Mouse (Mus musculus) liver, embryonic 16.5 days (tissue): Measurements from ENCODE around the gene Ctnnbl1. TPM values are rescaled to one million over a fixed set of nuclear protein-coding genes. Genes with fewer than 3 reads are reported as not detected.

Experiments
- ATAC-seq: fragments of 200-750 bp; cut with Nextera tagmentation; 2 replicates; pipeline ENCODE4 v1.8.0; 2017; ENCODE audit warnings: low read depth, mild to moderate bottlenecking, moderate number of reproducible peaks, moderate library complexity
- H3K27ac ChIP-seq: fragments of 300-500 bp; sonication (generic); 2 replicates; pipeline ENCODE4 v1.5.1; 2014; ENCODE audit warnings: mild to moderate bottlenecking, low read length
- H3K27me3 ChIP-seq: fragments of 300-500 bp; sonication (generic); 2 replicates; pipeline ENCODE4 v1.6.1; 2014; ENCODE audit warnings: low read depth, low read length, mixed read lengths; ENCODE audit not compliant: control insufficient read depth, insufficient read depth
- H3K36me3 ChIP-seq: fragments of 300-500 bp; sonication (generic); 2 replicates; pipeline ENCODE4 v1.6.1; 2014; ENCODE audit warnings: mild to moderate bottlenecking; ENCODE audit not compliant: control insufficient read depth, insufficient read depth
- H3K4me1 ChIP-seq: fragments of 300-500 bp; sonication (generic); 2 replicates; pipeline ENCODE4 v1.6.1; 2014; ENCODE audit warnings: low read depth, low read length, mixed read lengths; ENCODE audit not compliant: control insufficient read depth
- H3K4me2 ChIP-seq: fragments of 300-500 bp; sonication (generic); 2 replicates; pipeline ENCODE4 v1.6.1; 2014; ENCODE audit warnings: low read depth, low read length, mixed read lengths
- H3K4me3 ChIP-seq: fragments of 300-500 bp; sonication (generic); 2 replicates; pipeline ENCODE4 v1.5.1; 2014; ENCODE audit warnings: low read depth, mild to moderate bottlenecking, low read length
- H3K9ac ChIP-seq: fragments of 300-500 bp; sonication (generic); 2 replicates; pipeline ENCODE4 v1.6.1; 2014; ENCODE audit warnings: low read depth, low read length
- H3K9me3 ChIP-seq: fragments of 300-500 bp; sonication (generic); replicated peaks from 2 replicates; pipeline ENCODE4 v1.6.1; 2016; ENCODE audit warnings: low read length; ENCODE audit not compliant: control insufficient read depth
- WGBS: fragments of 180-500 bp; shearing (Covaris S2); extraction: QIAGEN DNeasy Blood & Tissue Kit; methylation state at CpG from one replicate; pipeline ENCODE4 v1.1.7; 2014; ENCODE audit not compliant: insufficient replicate concordance; 5-methylcytosine and 5-hydroxymethylcytosine counted together
- polyA plus RNA-seq: library from polyadenylated mRNA; unstranded; fragments of >200 nt; fragmentation: Nextera tagmentation; extraction: Ambion mirVana; gene quantifications from 2 replicates; pipeline ENCODE4 v1.2.1, GENCODE M21; 2015

The Ctnnbl1 gene
- polyA plus RNA-seq, 1 experiment from 2014 or later: 19.8 TPM

GRCm38 (mm10) chr2:157859046-157859701 lies 122.0 kb downstream of the Ctnnbl1 start:
- no peaks in the 10 kb centered on the region for H3K36me3 ChIP-seq
- no peak overlapping the region for H3K4me3 ChIP-seq
- no peaks in the 10 kb centered on the region for H3K9me3 ChIP-seq
- no peaks in the 10 kb centered on the region; the same call in 1 of the 2 replicates for H3K4me1 ChIP-seq
- WGBS: 85% methylated on average over 8 of the region's 8 CpGs
- H3K4me2 ChIP-seq: no peak overlapping the region
- H3K27ac ChIP-seq: no peak overlapping the region
- H3K27me3 ChIP-seq: no peaks in the 10 kb centered on the region
- H3K9ac ChIP-seq: no peak overlapping the region
- ATAC-seq: no peak

- H3K9me3 ChIP-seq: no peaks in the 10 kb centered on the region
- no peaks in the 10 kb centered on the region for H3K27me3 ChIP-seq
- ATAC-seq: no peak
- no peaks in the 10 kb centered on the region; the same call in 1 of the 2 replicates for H3K4me1 ChIP-seq
- H3K9ac ChIP-seq: no peak overlapping the region
- no peak overlapping the region for H3K4me3 ChIP-seq
- no peak overlapping the region for H3K4me2 ChIP-seq
- WGBS: 52% methylated on average over 10 of the region's 10 CpGs
- H3K36me3 ChIP-seq: no peaks in the 10 kb centered on the region
- no peak overlapping the region for H3K27ac ChIP-seq
Measured at GRCm38 (mm10) chr2:157861273-157861944, 124.2 kb downstream of the Ctnnbl1 start.

DNA sequence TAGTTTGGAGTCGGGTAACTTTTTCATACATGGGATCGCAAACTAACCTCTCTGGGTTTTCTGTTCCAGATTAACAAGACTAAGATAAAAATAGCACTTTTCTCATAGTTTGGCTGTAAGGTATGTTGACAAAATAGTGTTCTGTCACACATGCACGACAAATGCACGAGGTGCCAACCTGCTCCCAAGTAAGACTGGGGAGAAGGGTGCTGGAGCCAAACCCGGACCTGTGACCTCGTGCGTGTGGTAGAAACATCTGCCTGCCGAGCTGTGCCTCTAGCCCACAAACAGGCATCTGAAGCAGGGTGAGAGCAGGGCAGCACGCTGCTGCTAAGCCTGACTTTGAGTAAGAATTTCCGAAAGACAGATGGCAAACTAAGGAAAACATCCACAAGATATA lies 125.1 kb downstream of the Ctnnbl1 start:
- WGBS: 78% methylated on average over 10 of the region's 10 CpGs
- no peaks in the 10 kb centered on the region for H3K27me3 ChIP-seq

GRCm38 (mm10) chr2:157867126-157867525 lies 129.9 kb downstream of the Ctnnbl1 start:
- Histone ChIP-seq H3K4me3 (no peak overlapping the region), H3K9ac (no peak overlapping the region), H3K27ac (no peak overlapping the region), H3K27me3 (no peaks in the 10 kb centered on the region), H3K4me1 (no peaks in the 10 kb centered on the region), H3K36me3 (no peaks in the 10 kb centered on the region), H3K4me2 (no peak overlapping the region), H3K9me3 (no peaks in the 10 kb centered on the region)
- ATAC-seq: no peak
- 67% methylated on average over 3 of the region's 3 CpGs for WGBS

More for the DNA sequence above, 125.1 kb downstream of the Ctnnbl1 start:
- Histone ChIP-seq H3K27ac (no peak overlapping the region), H3K9me3 (no peaks in the 10 kb centered on the region), H3K9ac (no peak overlapping the region), H3K4me1 (no peaks in the 10 kb centered on the region; the same call in 1 of the 2 replicates), H3K36me3 (no peaks in the 10 kb centered on the region), H3K4me3 (no peak overlapping the region), H3K4me2 (no peak overlapping the region)
- ATAC-seq: no peak

DNA sequence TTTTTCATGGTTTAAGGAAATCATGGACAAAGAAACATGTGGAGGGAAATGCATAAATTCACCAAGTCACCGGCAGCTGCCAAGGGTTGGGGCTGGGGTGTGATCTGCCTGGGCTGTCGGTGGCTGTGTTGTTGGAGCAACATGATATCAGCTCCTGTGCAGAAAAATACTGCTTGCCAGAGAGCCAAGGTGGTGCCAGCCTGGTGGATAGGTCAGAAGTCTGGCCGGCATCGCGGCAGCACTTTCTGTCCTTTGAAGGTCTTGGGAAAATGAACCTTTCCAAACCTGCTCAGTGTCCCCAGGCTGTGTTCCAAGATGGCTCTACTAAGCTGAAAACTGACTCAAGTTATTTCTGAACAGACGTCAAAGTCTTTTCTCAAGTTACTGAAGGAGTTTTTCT lies 133.0 kb downstream of the Ctnnbl1 start:
- H3K4me1 ChIP-seq: no peaks in the 10 kb centered on the region
- no peaks in the 10 kb centered on the region for H3K36me3 ChIP-seq
- no peak overlapping the region for H3K9ac ChIP-seq
- H3K27me3 ChIP-seq: no peaks in the 10 kb centered on the region
- H3K27ac ChIP-seq: no peak overlapping the region
- no peak for ATAC-seq
- no peak overlapping the region for H3K4me3 ChIP-seq
- WGBS: 64% methylated on average over 6 of the region's 6 CpGs
- H3K9me3 ChIP-seq: no peaks in the 10 kb centered on the region
- no peak overlapping the region for H3K4me2 ChIP-seq

GRCm38 (mm10) chr2:157873223-157873622 lies 136.0 kb downstream of the Ctnnbl1 start:
- Histone ChIP-seq H3K27ac (no peak overlapping the region), H3K27me3 (no peaks in the 10 kb centered on the region), H3K9me3 (no peaks in the 10 kb centered on the region), H3K36me3 (no peaks in the 10 kb centered on the region), H3K9ac (no peak overlapping the region), H3K4me1 (no peaks in the 10 kb centered on the region), H3K4me3 (no peak overlapping the region), H3K4me2 (no peak overlapping the region)
- whole genome bisulfite sequencing: 60% methylated on average over 6 of the region's 6 CpGs
- ATAC-seq: no peak

GRCm38 (mm10) chr2:157873691-157874090 lies 136.5 kb downstream of the Ctnnbl1 start:
- no peak for ATAC-seq
- Histone ChIP-seq H3K4me2 (no peak overlapping the region), H3K27ac (no peak overlapping the region), H3K4me1 (no peaks in the 10 kb centered on the region), H3K27me3 (no peaks in the 10 kb centered on the region), H3K4me3 (no peak overlapping the region), H3K9me3 (no peaks in the 10 kb centered on the region), H3K36me3 (no peaks in the 10 kb centered on the region), H3K9ac (no peak overlapping the region)
- WGBS: 69% methylated on average over 1 of the region's 1 CpGs

- no peak overlapping the region for H3K27ac ChIP-seq
- H3K36me3 ChIP-seq: no peaks in the 10 kb centered on the region
- H3K4me3 ChIP-seq: no peak overlapping the region
- no peaks in the 10 kb centered on the region for H3K4me1 ChIP-seq
- H3K4me2 ChIP-seq: no peak overlapping the region
- H3K9me3 ChIP-seq: no peaks in the 10 kb centered on the region
- ATAC-seq: no peak
- no peaks in the 10 kb centered on the region for H3K27me3 ChIP-seq
- 73% methylated on average over 8 of the region's 8 CpGs for WGBS
- H3K9ac ChIP-seq: no peak overlapping the region
Measured at GRCm38 (mm10) chr2:157875111-157875510, 137.9 kb downstream of the Ctnnbl1 start.

- H3K27ac ChIP-seq: no peak overlapping the region
- ATAC-seq: no peak
- no peaks in the 10 kb centered on the region for H3K27me3 ChIP-seq
- no peaks in the 10 kb centered on the region for H3K4me1 ChIP-seq
- H3K9me3 ChIP-seq: no peaks in the 10 kb centered on the region
- H3K4me3 ChIP-seq: no peak overlapping the region
- 80% methylated on average over 3 of the region's 3 CpGs for WGBS
- H3K36me3 ChIP-seq: no peaks in the 10 kb centered on the region
- no peak overlapping the region for H3K4me2 ChIP-seq
- H3K9ac ChIP-seq: no peak overlapping the region
Measured at GRCm38 (mm10) chr2:157877394-157877793, 140.2 kb downstream of the Ctnnbl1 start.
